Mouse (Mus musculus) MEL (cell line): Measurements from ENCODE around the gene Pcsk2. TPM values are rescaled to one million over a fixed set of nuclear protein-coding genes. Genes with fewer than 3 reads are reported as not detected.

Experiments
- DNase-seq: peaks from one replicate; pipeline ENCODE4 v3.0.0; 2011; ENCODE audit warnings: low read depth, low spot score
- H3K27ac ChIP-seq: 2 replicates; pipeline ENCODE4 v1.5.1; 2012; ENCODE audit warnings: low read depth, mild to moderate bottlenecking, control low read depth, low read length, moderate library complexity; ENCODE audit not compliant: control insufficient read depth
- H3K27me3 ChIP-seq, 2 experiments: fragments of 150-350 bp in 1 of 2; sonication (generic) in 1 of 2; 2 replicates each; pipeline ENCODE4 v1.6.1; 2012; ENCODE audit warnings: low read length in 2 of 2, mild to moderate bottlenecking in 2 of 2, improper control_type of control experiment in 1 of 2, moderate library complexity in 1 of 2; ENCODE audit not compliant: insufficient read depth in 2 of 2, control insufficient read depth in 1 of 2
- H3K36me3 ChIP-seq, 2 experiments: 2 replicates each; pipeline ENCODE4 v1.6.1; 2012 to 2014; ENCODE audit warnings: low read length in 2 of 2, improper control_type of control experiment in 1 of 2, inconsistent platforms in 1 of 2, mild to moderate bottlenecking in 1 of 2; ENCODE audit not compliant: insufficient read depth in 2 of 2, control insufficient read depth in 1 of 2
- H3K4me1 ChIP-seq, 2 experiments: fragments of 150-350 bp in 1 of 2; sonication (generic) in 1 of 2; 2 replicates each; pipeline ENCODE4 v1.6.1; 2012; ENCODE audit warnings: low read length in 2 of 2, improper control_type of control experiment in 1 of 2, mild to moderate bottlenecking in 1 of 2; ENCODE audit not compliant: insufficient read depth in 2 of 2, control insufficient read depth in 1 of 2
- H3K4me3 ChIP-seq, 2 experiments: fragments of 150-350 bp in 1 of 2; sonication (generic) in 1 of 2; 2 replicates each; pipeline ENCODE4 v1.5.1; 2012; ENCODE audit warnings: low read depth in 2 of 2, low read length in 2 of 2, mild to moderate bottlenecking in 2 of 2, moderate library complexity in 2 of 2, control low read depth in 1 of 2, improper control_type of control experiment in 1 of 2; ENCODE audit not compliant: control insufficient read depth in 1 of 2, insufficient read depth in 1 of 2
- H3K79me2 ChIP-seq: 2 replicates; pipeline ENCODE4 v1.6.1; 2012; ENCODE audit warnings: mild to moderate bottlenecking, low read length, moderate library complexity; ENCODE audit not compliant: control insufficient read depth, poor library complexity, insufficient read depth
- H3K9ac ChIP-seq: 2 replicates; pipeline ENCODE4 v1.6.1; 2012; ENCODE audit warnings: low read depth, mild to moderate bottlenecking, control low read depth, low read length, moderate library complexity; ENCODE audit not compliant: control insufficient read depth, poor library complexity, severe bottlenecking
- H3K9me3 ChIP-seq: fragments of 150-350 bp; sonication (generic); replicated peaks from 2 replicates; pipeline ENCODE4 v1.6.1; 2012; ENCODE audit warnings: mild to moderate bottlenecking, low read length, improper control_type of control experiment, moderate library complexity; ENCODE audit not compliant: insufficient read depth
- CHD2 ChIP-seq: IDR thresholded peaks from 2 replicates; pipeline ENCODE4 v1.6.1; 2011; ENCODE audit warnings: low read length, improper control_type of control experiment
- E2F4 ChIP-seq: IDR thresholded peaks from 2 replicates; pipeline ENCODE4 v1.6.1; 2011; ENCODE audit warnings: low read depth, low read length, improper control_type of control experiment, borderline replicate concordance
- GABPA ChIP-seq: IDR thresholded peaks from 2 replicates; pipeline ENCODE4 v1.6.1; 2012; ENCODE audit warnings: low read depth, mild to moderate bottlenecking, inconsistent platforms, low read length, improper control_type of control experiment, moderate library complexity
- MAZ ChIP-seq: IDR thresholded peaks from 2 replicates; pipeline ENCODE4 v1.6.1; 2012; ENCODE audit warnings: low read depth, mild to moderate bottlenecking, inconsistent platforms, low read length, improper control_type of control experiment
- MEF2A ChIP-seq: IDR thresholded peaks from 2 replicates; pipeline ENCODE4 v1.6.1; 2014; ENCODE audit warnings: low read depth, mild to moderate bottlenecking, inconsistent platforms, low read length, improper control_type of control experiment; ENCODE audit not compliant: poor library complexity, insufficient replicate concordance, severe bottlenecking; ENCODE audit errors: extremely low read depth
- MXI1 ChIP-seq: IDR thresholded peaks from 2 replicates; pipeline ENCODE4 v1.6.1; 2011; ENCODE audit warnings: mild to moderate bottlenecking, low read depth, low read length, improper control_type of control experiment
- NRF1 ChIP-seq: IDR thresholded peaks from 2 replicates; pipeline ENCODE4 v1.6.1; 2014; ENCODE audit warnings: low read depth, mild to moderate bottlenecking, inconsistent platforms, low read length, improper control_type of control experiment, moderate library complexity; ENCODE audit not compliant: poor library complexity, insufficient read depth, severe bottlenecking
- POLR2AphosphoS2 ChIP-seq: IDR thresholded peaks from 2 replicates; pipeline ENCODE4 v1.6.1; 2011; ENCODE audit warnings: low read length, improper control_type of control experiment
- RCOR1 ChIP-seq: IDR thresholded peaks from 2 replicates; pipeline ENCODE4 v1.6.1; 2012; ENCODE audit warnings: low read depth, mild to moderate bottlenecking, inconsistent platforms, low read length, improper control_type of control experiment
- SIN3A ChIP-seq: IDR thresholded peaks from 2 replicates; pipeline ENCODE4 v1.6.1; 2012; ENCODE audit warnings: low read length, improper control_type of control experiment, inconsistent platforms
- TBP ChIP-seq: IDR thresholded peaks from 2 replicates; pipeline ENCODE4 v1.8.0; 2011; ENCODE audit warnings: low read depth, low read length, improper control_type of control experiment
- UBTF ChIP-seq: IDR thresholded peaks from 2 replicates; pipeline ENCODE4 v1.6.1; 2012; ENCODE audit warnings: low read depth, mild to moderate bottlenecking, inconsistent platforms, low read length, improper control_type of control experiment, moderate library complexity, borderline replicate concordance; ENCODE audit not compliant: insufficient read depth
- USF1 ChIP-seq: IDR thresholded peaks from 2 replicates; pipeline ENCODE4 v1.6.1; 2014; ENCODE audit warnings: low read depth, mild to moderate bottlenecking, inconsistent platforms, low read length, improper control_type of control experiment, moderate library complexity
- ZKSCAN1 ChIP-seq: IDR thresholded peaks from 2 replicates; pipeline ENCODE4 v1.6.1; 2012; ENCODE audit warnings: low read depth, mild to moderate bottlenecking, inconsistent platforms, low read length, improper control_type of control experiment, moderate library complexity
- polyA plus RNA-seq, 2 experiments: library from polyadenylated mRNA; stranded (reverse) in 1 of 2; unstranded in 1 of 2; fragments of >175 nt in 1 of 2; fragments of >200 nt in 1 of 2; gene quantifications; 2 replicates each; pipeline versions ENCODE4 v1.2.1 to v1.2.4; 2012; ENCODE audit warnings: low replicate concordance in 2 of 2, low read depth in 1 of 2; ENCODE audit not compliant: insufficient read length in 2 of 2, insufficient read depth in 1 of 2, missing spikeins in 1 of 2
- total RNA-seq: library from RNA; depleted of rRNA; stranded (reverse); fragments of 300-350 nt; gene quantifications from 2 replicates; pipeline ENCODE4 v1.2.3, GENCODE M21; 2012

Pcsk2 gene
- total and polyA plus RNA-seq, 3 experiments: not detected

- TF ChIP-seq MXI1 (no peak), SIN3A (no peak), ZKSCAN1 (peak; percentile 96), TBP (no peak)
- Histone ChIP-seq H3K27ac (no peak overlapping the region), H3K9ac (no peak overlapping the region)
Measured at GRCm38 (mm10) chr2:143832721-143833120, 286.8 kb downstream of the Pcsk2 start.

GRCm38 (mm10) chr2:143834082-143834481 lies 288.1 kb downstream of the Pcsk2 start:
- no peak for DNase-seq
- H3K36me3 ChIP-seq: peaks cover 0 to 3% of the 10 kb centered on the region in 2 experiments; a peak in 2 of 4 replicates
- H3K27me3 ChIP-seq: no peaks in the 10 kb centered on the region
- H3K4me1 ChIP-seq: peaks cover 6 to 7% of the 10 kb centered on the region in 2 experiments
- H3K4me3 ChIP-seq: no peak overlapping the region
- no peak overlapping the region for H3K27ac ChIP-seq
- H3K9ac ChIP-seq: no peak overlapping the region
- no peaks in the 10 kb centered on the region for H3K9me3 ChIP-seq
- H3K79me2 ChIP-seq: no peaks in the 10 kb centered on the region
- TF ChIP-seq NRF1 (no peak), POLR2AphosphoS2 (no peak), E2F4 (no peak), MAZ (no peak)

More at GRCm38 (mm10) chr2:143832721-143833120, 286.8 kb downstream of the Pcsk2 start:
- no peaks in the 10 kb centered on the region for H3K9me3 ChIP-seq
- no peaks in the 10 kb centered on the region for H3K4me1 ChIP-seq
- H3K4me3 ChIP-seq: no peak overlapping the region
- H3K36me3 ChIP-seq: no peaks in the 10 kb centered on the region
- H3K27me3 ChIP-seq: no peaks in the 10 kb centered on the region
- no peaks in the 10 kb centered on the region for H3K79me2 ChIP-seq
- DNase-seq: no peak

GRCm38 (mm10) chr2:143835820-143836219 lies 289.9 kb downstream of the Pcsk2 start:
- no peak overlapping the region for H3K4me3 ChIP-seq
- H3K79me2 ChIP-seq: no peaks in the 10 kb centered on the region
- no peak overlapping the region for H3K9ac ChIP-seq
- no peak for TF ChIP-seq GABPA
- TF ChIP-seq SIN3A: no peak
- no peak for TF ChIP-seq CHD2
- TF ChIP-seq RCOR1: no peak
- no peak for TF ChIP-seq MEF2A
- no peak for TF ChIP-seq UBTF
- no peak for TF ChIP-seq USF1
- H3K9me3 ChIP-seq: no peaks in the 10 kb centered on the region
- peaks cover 0 to 3% of the 10 kb centered on the region in 2 experiments; a peak in 2 of 4 replicates for H3K36me3 ChIP-seq
- DNase-seq: no peak
- no peak overlapping the region for H3K27ac ChIP-seq
- no peaks in the 10 kb centered on the region for H3K27me3 ChIP-seq
- peaks cover 7 to 9% of the 10 kb centered on the region in 2 experiments for H3K4me1 ChIP-seq
